Mouse (Mus musculus) monocyte, adult 5-6 weeks (primary cell): Measurements from ENCODE around the gene Olfr896-ps1. TPM values are rescaled to one million over a fixed set of nuclear protein-coding genes. Genes with fewer than 3 reads are reported as not detected.

Experiments used
- ATAC-seq: fragments of 153-309, 156-312 bp; replicated peaks from 2 replicates; pipeline ENCODE4 v1.8.0; 2017; ENCODE audit warnings: mild to moderate bottlenecking; ENCODE audit not compliant: low TSS enrichment, insufficient number of reproducible peaks, severe bottlenecking, poor library complexity, low FRiP score
- total RNA-seq: library from RNA; stranded (forward); fragments of 200-1000, 200-491, 200-594 nt; gene quantifications from 3 replicates; pipeline ENCODE4 v1.2.3, GENCODE M21; 2017

Gene Olfr896-ps1
- total RNA-seq = not detected in 3 replicates

DNA sequence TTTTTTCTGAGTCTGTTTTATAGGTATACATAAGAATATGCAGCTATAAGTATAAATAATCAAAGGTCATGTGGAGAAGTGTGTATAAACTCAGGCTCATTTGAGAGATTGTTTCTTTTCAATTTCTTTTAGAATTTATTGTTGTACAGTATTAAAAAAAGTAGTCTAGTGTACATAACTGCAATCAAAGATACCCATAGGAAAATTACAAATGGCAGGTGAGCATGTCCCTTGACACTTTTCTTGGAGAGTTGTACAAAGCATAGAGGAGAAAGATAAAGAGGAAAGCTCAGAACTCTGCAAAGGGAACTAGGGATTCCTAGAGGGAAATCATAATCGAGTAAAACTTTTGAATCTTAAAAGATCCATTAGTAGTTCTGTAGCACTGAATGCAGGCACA is at the start of gene Olfr896-ps1:
Gene Olfr896-ps1, plus strand, starts transcription at position 301 of the 400 bp plus-strand sequence.
- ATAC-seq = no peak

DNA sequence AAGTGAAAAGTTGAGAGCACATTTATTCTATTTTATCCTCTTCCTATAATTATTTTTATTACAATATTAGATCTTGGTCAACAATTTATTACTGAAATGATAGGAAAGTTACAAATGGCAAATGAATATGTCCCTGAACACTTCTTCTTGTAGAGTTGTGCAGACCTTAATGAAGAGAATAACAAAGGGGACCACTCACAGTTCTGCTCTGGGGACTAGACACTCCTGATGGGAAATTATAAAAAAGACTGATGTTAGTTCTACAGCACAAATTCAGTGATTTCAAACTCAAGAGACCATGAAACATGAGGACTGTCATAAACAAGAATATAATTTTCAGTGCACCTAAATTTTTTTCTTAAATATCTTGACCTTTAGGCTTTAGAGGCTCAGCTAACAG is 38.4 kb upstream of the Olfr896-ps1 start, which contains the start of gene Olfr143:
Gene Olfr143, plus strand, starts transcription at position 301 of the 400 bp plus-strand sequence.
- ATAC-seq = no peak

DNA sequence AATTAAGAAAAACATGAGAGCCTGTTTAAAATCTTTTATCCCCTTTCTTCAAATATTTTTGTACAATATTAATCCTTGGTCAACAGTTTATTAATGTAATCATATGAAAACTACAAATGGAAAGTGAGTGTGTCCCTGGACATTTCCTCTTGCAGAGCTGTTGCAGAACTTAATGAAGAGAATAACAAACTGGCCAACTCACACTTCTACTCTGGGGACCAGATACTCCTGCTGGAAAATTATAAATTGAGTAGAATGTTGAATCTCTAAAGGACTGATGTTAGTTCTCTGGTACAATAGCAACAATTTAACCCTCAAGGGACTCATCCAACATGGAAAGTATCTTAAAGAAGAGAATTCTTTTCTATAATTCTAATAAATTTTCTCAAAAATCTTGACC is 23.4 kb upstream of the Olfr896-ps1 start, which contains the start of gene Olfr895:
Gene Olfr895, plus strand, starts transcription at position 301 of the 400 bp plus-strand sequence.
- no peak for ATAC-seq

DNA sequence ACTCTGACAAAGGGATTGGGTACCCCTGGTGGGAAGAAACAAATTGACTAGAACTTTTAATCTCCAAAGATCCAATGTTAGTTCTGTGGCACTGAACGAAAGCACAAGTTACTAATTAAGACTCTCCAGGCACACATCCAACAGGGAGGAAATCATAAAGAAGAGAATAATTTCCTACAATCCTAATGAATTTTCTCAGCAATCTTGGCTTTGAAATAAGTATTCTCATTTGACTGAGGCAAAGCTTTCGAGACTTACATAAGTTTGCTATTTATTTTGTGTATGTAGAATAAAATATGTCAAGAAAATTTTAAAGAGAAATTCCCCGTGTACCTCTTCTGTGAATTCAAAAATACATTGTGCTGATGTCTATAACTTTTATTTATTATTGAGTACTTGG is 37.9 kb downstream of the Olfr896-ps1 start, which contains the start of gene Olfr25:
Gene Olfr25, plus strand, starts transcription at position 301 of the 400 bp plus-strand sequence.
- ATAC-seq = no peak

Other genes starting within 250 kb of the Olfr896-ps1 start
- gene Olfr884, start 244.6 kb upstream of the Olfr896-ps1 start, total RNA-seq = not detected in 3 replicates
- gene Olfr885, start 229.8 kb upstream of the Olfr896-ps1 start, total RNA-seq = not detected in 3 replicates
- gene Olfr887, start 207.0 kb upstream of the Olfr896-ps1 start, total RNA-seq = not detected in 3 replicates
- gene Olfr888, start 183.0 kb upstream of the Olfr896-ps1 start, total RNA-seq = not detected in 3 replicates
- not detected in 3 replicates for gene Olfr889, start 175.9 kb upstream of the Olfr896-ps1 start, total RNA-seq
- not detected in 3 replicates for gene Olfr890, start 148.6 kb upstream of the Olfr896-ps1 start, total RNA-seq
- not detected in 3 replicates for gene Olfr891, start 110.3 kb upstream of the Olfr896-ps1 start, total RNA-seq
- gene Olfr893, start 82.7 kb upstream of the Olfr896-ps1 start, total RNA-seq = not detected in 3 replicates
- gene Olfr894, start 73.1 kb upstream of the Olfr896-ps1 start, total RNA-seq = not detected in 3 replicates
- not detected in 3 replicates for gene Olfr143, start 38.3 kb upstream of the Olfr896-ps1 start, total RNA-seq
- not detected in 3 replicates for gene Olfr895, start 23.3 kb upstream of the Olfr896-ps1 start, total RNA-seq
- gene Olfr25, start 38.0 kb downstream of the Olfr896-ps1 start, total RNA-seq = 0.32 TPM in 1 of 3 replicates, not detected in the others
- not detected in 3 replicates for gene Olfr898, start 57.3 kb downstream of the Olfr896-ps1 start, total RNA-seq
- gene Olfr250, start 75.8 kb downstream of the Olfr896-ps1 start, total RNA-seq = not detected in 3 replicates
- not detected in 3 replicates for gene Olfr251, start 86.0 kb downstream of the Olfr896-ps1 start, total RNA-seq
- gene Olfr147, start 110.6 kb downstream of the Olfr896-ps1 start, total RNA-seq = not detected in 3 replicates
- not detected in 3 replicates for gene Olfr901, start 138.3 kb downstream of the Olfr896-ps1 start, total RNA-seq
- gene Olfr902, start 156.5 kb downstream of the Olfr896-ps1 start, total RNA-seq = not detected in 3 replicates
- not detected in 3 replicates for gene Olfr904, start 172.0 kb downstream of the Olfr896-ps1 start, total RNA-seq
- gene Olfr905, start 180.0 kb downstream of the Olfr896-ps1 start, total RNA-seq = not detected in 3 replicates
- gene Olfr906, start 196.0 kb downstream of the Olfr896-ps1 start, total RNA-seq = not detected in 3 replicates
- not detected in 3 replicates for gene Olfr907, start 204.7 kb downstream of the Olfr896-ps1 start, total RNA-seq
- gene Olfr911-ps1, start 230.5 kb downstream of the Olfr896-ps1 start, total RNA-seq = not detected in 3 replicates
- gene Olfr910, start 246.7 kb downstream of the Olfr896-ps1 start, total RNA-seq = not detected in 3 replicates